Mouse (Mus musculus) layer of hippocampus, adult 9-11 months (tissue): Measurements from ENCODE around the gene Smim13.
"Not testable (repeated sequence)": the region's sequence is repeated elsewhere in the genome, so short reads cannot be mapped to it uniquely, and the experiment has no call there.

ENCODE experiments used
- DNase-seq: peaks from one replicate; pipeline ENCODE4 v3.0.0; 2022

Smim13 gene

GRCm38 (mm10) chr13:41249538-41250317 lies at the start of gene Smim13:
Gene Smim13 (plus strand): TSS chr13:41249844.
- DNase-seq: peak; percentile 98

- peak; percentile 24 for DNase-seq
Measured at GRCm38 (mm10) chr13:41200861-41201260, 48.8 kb upstream of the Smim13 start.

GRCm38 (mm10) chr13:41203289-41203688 lies 46.4 kb upstream of the Smim13 start:
- peak; percentile 25 for DNase-seq

GRCm38 (mm10) chr13:41203691-41204090 lies 46.0 kb upstream of the Smim13 start:
- no peak for DNase-seq

GRCm38 (mm10) chr13:41205568-41205967 lies 44.1 kb upstream of the Smim13 start:
- not testable (repeated sequence) for DNase-seq

GRCm38 (mm10) chr13:41206241-41206640 lies 43.4 kb upstream of the Smim13 start:
- peak; percentile 50 for DNase-seq

GRCm38 (mm10) chr13:41211276-41211675 lies 38.4 kb upstream of the Smim13 start:
- no peak for DNase-seq

- DNase-seq: no peak
Measured at GRCm38 (mm10) chr13:41212558-41213322, 36.9 kb upstream of the Smim13 start.

GRCm38 (mm10) chr13:41215669-41216068 lies 34.0 kb upstream of the Smim13 start:
- no peak for DNase-seq

GRCm38 (mm10) chr13:41216236-41216635 lies 33.4 kb upstream of the Smim13 start:
- DNase-seq: no peak

- DNase-seq: no peak
Measured at GRCm38 (mm10) chr13:41219056-41219455, 30.6 kb upstream of the Smim13 start.

- no peak for DNase-seq
Measured at GRCm38 (mm10) chr13:41219687-41220303, 29.8 kb upstream of the Smim13 start.

- DNase-seq: peak; percentile 24
Measured at GRCm38 (mm10) chr13:41220304-41220834, 29.3 kb upstream of the Smim13 start, which contains the start of gene Elovl2. Gene Elovl2 (minus strand): TSS chr13:41220405.

GRCm38 (mm10) chr13:41226513-41226912 lies 23.1 kb upstream of the Smim13 start:
- DNase-seq: no peak

- DNase-seq: no peak
Measured at GRCm38 (mm10) chr13:41228060-41228459, 21.6 kb upstream of the Smim13 start.

- DNase-seq: no peak
Measured at GRCm38 (mm10) chr13:41230256-41230655, 19.4 kb upstream of the Smim13 start.

- peak; percentile 40 for DNase-seq
Measured at GRCm38 (mm10) chr13:41231389-41231983, 18.2 kb upstream of the Smim13 start.

- no peak for DNase-seq
Measured at GRCm38 (mm10) chr13:41232209-41232608, 17.4 kb upstream of the Smim13 start.

- no peak for DNase-seq
Measured at GRCm38 (mm10) chr13:41233241-41233640, 16.4 kb upstream of the Smim13 start.

- no peak for DNase-seq
Measured at GRCm38 (mm10) chr13:41235181-41235580, 14.5 kb upstream of the Smim13 start.

GRCm38 (mm10) chr13:41235845-41236741 lies 13.6 kb upstream of the Smim13 start:
- DNase-seq: no peak
